Mouse (Mus musculus) kidney, postnatal 10 days (tissue): ENCODE results near the gene Yif1b.

Experiments used
- DNase-seq: peaks from one replicate; pipeline ENCODE4 v3.0.0; 2021; ENCODE audit warnings: mixed read lengths

Yif1b gene

GRCm38 (mm10) chr7:29282074-29282554 lies 44.0 kb downstream of the Yif1b start:
- no peak for DNase-seq

DNA sequence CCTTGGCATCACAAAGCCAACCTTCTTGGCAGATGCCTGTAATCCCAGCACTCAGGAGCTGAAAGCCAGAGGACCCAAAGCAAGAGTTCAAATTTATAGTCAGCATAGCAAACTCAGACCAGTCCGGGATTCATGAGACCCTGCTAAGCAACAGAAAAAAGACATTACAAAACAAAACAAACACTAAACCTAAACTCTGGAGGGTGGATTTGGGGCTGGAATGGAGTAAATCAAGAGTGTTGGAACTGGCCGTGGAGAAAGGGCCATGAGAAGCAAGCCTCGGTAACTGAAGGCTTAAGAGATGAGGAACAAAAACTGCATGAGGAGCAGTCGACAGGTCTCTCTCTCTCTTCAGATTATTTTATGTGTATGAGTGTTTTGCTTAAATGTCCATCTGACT lies 45.7 kb downstream of the Yif1b start:
- DNase-seq, result no peak

- DNase-seq, result no peak
Observed at GRCm38 (mm10) chr7:29284523-29284922, 46.4 kb downstream of the Yif1b start.

DNA sequence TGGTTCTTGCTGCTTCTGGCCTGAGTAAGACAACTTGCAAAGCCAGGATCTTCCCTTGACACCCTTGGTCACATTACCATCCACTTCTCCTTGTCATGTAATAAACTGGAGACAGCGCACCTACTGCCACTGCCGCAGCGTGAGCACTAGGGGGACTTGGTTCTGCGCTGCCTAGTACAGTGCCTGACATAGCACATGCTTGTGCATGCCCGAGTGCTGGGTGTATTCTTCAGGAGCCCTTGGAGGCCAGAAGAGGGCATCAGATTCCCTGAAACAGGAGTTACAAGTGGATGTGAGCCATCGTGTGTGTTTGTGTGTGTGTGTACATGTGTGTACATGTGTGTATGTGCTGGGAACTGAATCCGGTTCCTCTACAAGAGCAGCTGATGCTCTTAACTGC lies 49.4 kb downstream of the Yif1b start:
- DNase-seq, result no peak

- no peak for DNase-seq
Observed at GRCm38 (mm10) chr7:29288079-29288478, 50.0 kb downstream of the Yif1b start.

DNA sequence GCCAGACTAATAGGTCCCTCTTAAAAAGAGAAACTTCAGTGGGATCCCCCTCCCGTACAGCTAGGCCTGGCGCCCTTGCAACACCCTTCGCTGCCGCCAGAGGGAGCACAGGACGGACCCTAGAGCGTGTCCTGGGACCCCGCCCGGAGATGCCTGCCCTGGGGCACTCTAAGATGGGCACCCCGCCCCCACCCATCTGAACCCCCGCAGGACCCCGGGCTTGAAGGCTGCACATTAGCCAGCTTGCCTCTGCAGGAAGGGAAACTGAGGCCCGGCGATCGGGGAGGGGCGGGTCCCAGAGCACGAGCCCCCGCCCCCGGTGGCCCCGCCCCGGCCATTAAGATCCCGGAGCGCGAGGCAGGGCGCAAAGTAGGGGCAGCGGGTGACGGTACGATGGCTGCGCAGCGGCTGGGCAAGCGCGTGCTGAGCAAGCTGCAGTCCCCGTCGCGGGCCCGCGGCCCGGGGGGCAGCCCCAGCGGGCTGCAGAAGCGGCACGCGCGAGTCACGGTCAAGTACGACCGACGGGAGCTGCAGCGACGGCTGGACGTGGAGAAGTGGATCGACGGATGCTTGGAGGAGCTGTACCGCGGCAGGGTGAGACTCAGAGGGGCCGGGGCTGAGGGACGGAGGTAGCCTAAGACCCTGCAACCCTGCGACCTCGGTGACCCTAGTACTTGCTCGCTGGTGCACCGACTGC lies 51.0 kb downstream of the Yif1b start, which contains the start of gene Ppp1r14a:
Gene Ppp1r14a, plus strand, starts transcription at position 367 of the 697 bp plus-strand sequence.
- DNase-seq, result peak; percentile 92

DNA sequence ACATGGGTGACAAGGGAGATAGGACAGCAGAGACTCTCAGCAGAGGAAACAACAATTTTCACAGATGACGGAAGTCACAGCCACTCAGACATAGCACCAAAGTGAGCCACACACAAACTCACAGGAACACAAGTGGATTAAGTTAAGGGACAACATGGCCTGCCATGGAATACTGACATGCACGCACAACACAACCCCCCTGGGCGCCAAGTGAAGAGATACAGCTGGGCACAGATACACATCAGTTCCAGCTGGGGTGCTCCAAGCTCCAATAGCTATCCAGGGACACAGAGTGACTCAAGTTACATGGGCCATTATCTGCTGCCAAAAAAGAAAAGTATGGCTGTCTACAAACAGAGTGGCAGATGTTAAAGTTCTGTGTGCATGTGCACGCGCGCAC lies 51.7 kb downstream of the Yif1b start:
- peak; percentile 70 for DNase-seq

- DNase-seq, result peak; percentile 48
Observed at GRCm38 (mm10) chr7:29290691-29291485, 52.8 kb downstream of the Yif1b start.

DNA sequence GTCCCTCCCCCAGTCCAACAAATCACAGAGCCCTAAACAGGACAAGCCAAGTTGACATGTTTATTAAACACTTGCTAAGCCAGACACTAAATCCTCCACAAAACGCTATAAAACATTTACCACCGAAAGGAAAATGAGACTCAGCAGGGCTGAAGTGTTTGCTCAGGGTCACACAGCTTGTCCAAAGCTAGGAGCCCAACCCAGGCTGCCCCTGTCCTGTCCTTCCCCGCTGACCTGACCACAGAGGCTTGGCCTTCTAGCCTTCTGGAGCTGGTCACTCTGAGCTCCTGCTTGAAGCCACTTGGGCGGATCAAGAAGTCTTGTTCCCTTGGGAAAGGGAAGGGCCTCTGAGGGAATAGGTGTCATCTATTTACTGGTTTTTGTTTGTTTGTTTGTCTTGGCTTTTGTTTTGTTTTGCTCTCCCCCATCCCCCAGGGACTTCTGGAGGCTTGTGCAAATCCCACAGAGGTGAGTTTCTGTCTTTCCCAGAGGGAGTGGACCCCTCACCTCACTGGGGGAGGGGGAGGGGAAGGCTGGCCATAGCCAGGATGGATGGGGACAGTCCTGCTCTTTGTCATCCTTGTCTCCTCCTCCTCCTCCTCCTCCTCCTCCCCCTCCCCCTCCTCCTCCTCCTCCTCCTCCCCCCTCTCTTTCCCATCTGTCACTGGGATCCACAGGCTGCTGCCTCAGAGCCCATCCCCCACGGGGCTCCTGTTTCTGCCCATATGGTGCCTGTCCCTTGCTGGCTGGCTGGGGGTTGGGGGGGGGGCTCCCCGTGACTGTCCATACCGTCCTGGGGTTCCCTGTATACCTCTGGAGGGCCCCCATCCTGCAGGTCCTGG lies 53.7 kb downstream of the Yif1b start:
- peak; percentile 64 for DNase-seq

DNA sequence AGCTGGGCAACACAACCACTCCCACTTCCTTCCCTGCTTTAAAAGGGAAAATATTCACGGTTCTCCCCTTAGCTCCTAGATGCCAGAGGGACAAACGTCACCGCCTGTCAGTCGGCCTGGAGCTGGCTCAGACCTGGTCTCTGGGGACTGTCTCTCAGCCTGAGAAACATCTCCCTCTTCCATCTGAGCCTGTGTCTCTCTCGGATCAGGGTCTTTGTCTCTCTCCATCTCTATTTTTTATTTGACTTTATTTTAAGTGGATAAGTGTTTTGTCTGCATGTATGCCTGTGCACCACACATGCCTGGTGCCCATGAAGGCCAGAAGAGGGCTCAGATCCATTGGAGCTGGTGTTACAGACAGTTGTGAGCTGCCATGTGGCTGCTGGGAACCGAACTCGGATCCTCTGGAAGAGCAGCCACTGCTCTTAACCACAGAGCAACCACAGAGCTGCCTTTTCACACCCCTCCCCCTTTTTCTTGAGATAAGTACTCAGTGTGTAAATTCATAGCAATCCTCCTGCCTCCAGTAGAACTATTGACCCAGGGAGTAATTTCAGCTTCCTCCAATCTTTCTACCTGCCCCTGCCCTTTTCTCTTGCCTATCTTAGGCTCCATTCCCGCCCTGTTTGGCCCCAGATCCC lies 54.4 kb downstream of the Yif1b start:
- DNase-seq, result peak; percentile 53

DNA sequence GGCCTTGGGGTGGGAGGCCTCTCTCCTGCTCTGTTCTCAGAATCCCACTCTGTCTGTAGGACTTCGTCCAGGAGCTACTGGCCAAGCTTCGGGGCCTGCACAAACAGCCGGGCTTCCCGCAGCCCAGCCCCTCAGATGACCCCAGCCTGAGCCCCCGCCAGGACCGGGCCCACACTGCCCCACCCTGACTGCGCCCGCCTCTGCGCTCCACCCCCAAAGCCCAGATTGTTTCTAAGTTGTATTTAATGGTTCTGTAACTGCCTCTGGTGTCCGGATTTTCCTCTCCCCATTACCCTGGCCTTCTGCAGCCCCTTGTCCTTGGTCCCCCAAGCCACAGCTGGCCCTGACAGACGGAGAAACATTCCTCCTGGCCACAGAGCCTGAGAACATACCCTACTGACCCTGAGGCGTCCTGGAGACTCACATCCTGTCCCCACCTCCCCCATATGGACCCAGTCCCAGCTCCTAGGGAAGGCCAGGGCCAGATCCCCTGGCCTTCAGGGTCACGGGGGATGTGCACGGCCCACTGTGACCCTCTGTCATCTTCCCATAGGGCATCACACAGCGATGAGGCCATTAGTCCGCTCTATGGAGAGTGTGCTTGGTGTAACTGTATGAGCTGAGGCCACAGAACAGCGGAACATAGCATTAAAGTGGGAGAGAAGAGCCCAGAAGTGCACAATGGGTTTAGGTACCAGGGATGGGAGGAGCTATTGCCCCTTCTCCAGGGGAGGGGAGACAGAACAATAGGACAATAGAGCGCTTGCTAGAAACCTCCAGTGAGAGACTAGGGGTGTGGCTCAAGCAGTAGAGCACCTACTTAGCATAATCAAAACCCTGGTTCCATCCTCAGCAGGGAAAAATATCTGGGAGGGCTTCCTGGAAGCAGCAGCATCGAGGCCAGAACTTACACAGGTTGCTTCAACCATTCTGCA lies 55.3 kb downstream of the Yif1b start:
- peak; percentile 82 for DNase-seq

DNA sequence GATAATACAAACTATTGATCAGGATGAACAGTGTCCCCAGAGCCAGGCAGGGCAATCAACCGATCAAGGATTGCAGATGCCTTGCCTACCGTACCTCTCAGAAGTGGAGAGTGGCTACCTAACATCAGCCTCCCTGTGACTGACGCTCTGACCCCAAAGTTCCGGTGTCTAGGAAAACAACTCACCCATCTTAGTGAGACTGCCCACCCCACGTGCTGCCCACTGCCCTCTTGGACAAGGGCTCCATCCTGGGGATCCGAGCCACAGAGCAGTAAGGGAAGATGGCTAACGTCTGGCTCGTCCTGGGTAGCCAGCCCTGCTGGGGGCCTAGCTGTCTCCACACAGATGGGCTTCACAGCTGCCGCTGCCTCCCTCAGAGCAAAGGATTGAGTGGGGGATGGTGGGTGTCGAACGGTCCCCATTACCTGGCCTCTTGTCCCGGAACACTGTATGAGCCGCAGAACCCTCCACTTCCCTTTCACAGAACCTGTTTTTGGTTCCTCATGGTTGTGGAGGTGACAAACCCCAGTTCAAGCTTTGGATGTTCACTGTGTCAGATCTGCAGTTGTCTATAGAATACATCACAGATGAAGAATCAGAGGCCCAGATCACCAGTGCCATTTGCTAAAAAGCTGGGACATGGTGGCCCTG lies 56.1 kb downstream of the Yif1b start:
- DNase-seq, result no peak

- no peak for DNase-seq
Observed at GRCm38 (mm10) chr7:29295861-29296647, 57.9 kb downstream of the Yif1b start.

GRCm38 (mm10) chr7:29296998-29297397 lies 58.9 kb downstream of the Yif1b start:
- DNase-seq, result peak; percentile 81
